Mouse (Mus musculus): ENCODE data around the gene 1700029F12Rik.

DNA sequence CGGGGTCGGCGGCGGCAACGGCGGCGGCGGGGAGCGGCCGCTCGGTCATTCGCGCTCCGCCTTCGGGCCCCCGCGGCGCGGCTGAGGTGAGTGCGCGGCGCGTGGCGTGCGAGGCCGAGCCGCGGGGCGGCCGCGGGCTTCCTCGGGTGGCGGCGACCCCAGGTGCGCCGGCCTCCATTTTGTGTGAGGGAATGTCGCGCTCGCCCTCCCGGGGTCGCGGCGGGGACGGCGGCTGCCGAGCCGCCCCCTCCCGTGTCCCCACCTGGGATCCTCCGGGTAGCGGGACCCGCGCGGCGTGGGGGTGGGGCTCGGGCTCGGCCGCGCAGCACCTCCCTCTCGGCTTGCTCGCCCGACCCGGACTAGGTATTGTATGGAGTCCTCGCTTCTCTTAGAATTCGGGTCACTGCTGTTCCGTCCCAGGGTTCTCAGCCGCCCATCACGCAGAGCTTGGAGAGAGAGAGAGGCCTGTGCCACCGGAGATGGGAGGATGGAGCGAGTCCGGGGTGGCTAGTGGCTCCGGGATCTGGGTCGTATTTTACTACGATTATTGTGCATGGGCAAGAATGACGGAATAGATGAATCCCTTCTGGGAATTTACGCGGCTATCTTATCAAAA lies 37.6 kb upstream of the 1700029F12Rik start:
- TF ChIP-seq CTCF (conservative IDR thresholded peaks at IDR 0.05; ENCODE audit: low read length): no peak
- TF ChIP-seq NANOG (IDR thresholded peaks at IDR 0.05; ENCODE audit: borderline replicate concordance, low read length): no peak
- TF ChIP-seq POU5F1 (IDR thresholded peaks at IDR 0.05; ENCODE audit: borderline replicate concordance, low read length): no peak

All from E14TG2a.4 (cell line).